Mouse (Mus musculus): Measurements from ENCODE around the gene Krtap4-6. TPM values are rescaled to one million over a fixed set of nuclear protein-coding genes. Genes with fewer than 3 reads are reported as not detected.
"Not testable (repeated sequence)": the region's sequence is repeated elsewhere in the genome, so short reads cannot be mapped to it uniquely, and the experiment has no call there.

Gene Krtap4-6
- not detected in 2 replicates for polyA plus RNA-seq (2015; fragmentation: Nextera tagmentation; extraction: Ambion mirVana)

DNA sequence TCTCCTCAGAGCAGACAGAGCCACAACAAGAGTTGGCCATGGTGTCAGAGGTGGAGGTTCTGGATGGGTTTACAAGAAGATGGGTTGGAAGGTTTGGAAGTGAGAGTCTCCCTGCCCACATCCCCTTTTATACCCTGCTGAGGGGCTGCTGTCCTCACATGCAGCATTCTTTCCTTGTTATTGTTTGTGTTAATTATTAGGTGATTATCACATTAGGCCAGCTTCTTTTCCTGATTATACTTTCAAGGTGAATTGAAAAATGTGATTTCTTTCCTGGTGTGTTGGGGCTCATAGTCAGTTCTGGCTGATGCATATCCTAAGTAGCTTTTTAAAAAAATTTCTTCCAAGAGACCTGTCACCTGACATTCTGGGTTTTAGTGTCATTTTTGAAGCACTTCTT lies at the start of gene Krtap4-6:
Krtap4-6 (minus strand) TSS at position 101 of the 400 bp plus-strand sequence.
- Histone ChIP-seq H3K4me3 (ENCODE audit: low read length) (no peak within 1 kb of the TSS), H3K4me1 (ENCODE audit: control insufficient read depth, insufficient read depth, low read depth, low read length) (no peaks in the 10 kb centered on the region), H3K9me3 (ENCODE audit: control insufficient read depth, low read length) (no peaks in the 10 kb centered on the region), H3K27me3 (replicated peaks; ENCODE audit: control insufficient read depth, insufficient read depth, low read length) (no peaks in the 10 kb centered on the region), H3K4me2 (ENCODE audit: low read length) (no peak within 1 kb of the TSS), H3K9ac (ENCODE audit: low read depth, low read length) (no peak within 1 kb of the TSS), H3K36me3 (ENCODE audit: control insufficient read depth, insufficient read depth, low read length) (no peaks in the 10 kb centered on the region), H3K27ac (ENCODE audit: low read depth, low read length) (no peak within 1 kb of the TSS)
- ATAC-seq: no peak

DNA sequence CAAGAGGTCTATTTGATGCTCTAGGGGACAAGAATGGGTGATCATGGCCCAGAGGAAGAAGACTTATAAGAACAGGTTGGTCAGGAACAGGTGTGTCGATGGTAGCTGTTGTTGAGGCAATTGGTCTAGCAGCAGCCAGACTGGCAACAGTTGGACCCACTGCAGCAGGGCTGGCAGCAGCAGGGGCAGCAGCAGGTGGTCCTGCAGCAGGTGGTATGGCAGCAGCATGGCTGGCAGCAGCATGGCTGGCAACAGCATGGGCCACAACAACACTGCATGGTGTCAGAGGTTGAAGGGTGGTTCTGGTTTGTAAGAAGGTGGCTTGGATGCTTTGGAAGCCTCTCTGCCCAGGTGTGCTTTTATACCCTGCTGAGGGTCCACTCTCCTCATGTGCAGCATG lies 24.7 kb upstream of the Krtap4-6 start, which contains the start of gene Gm14190:
Gm14190 (minus strand) TSS at position 278 of the 400 bp plus-strand sequence.
- H3K9me3 ChIP-seq (ENCODE audit: control insufficient read depth, low read length): no peaks in the 10 kb centered on the region
- WGBS: 100% methylated on average over 1 of the region's 1 CpGs
- H3K36me3 ChIP-seq (ENCODE audit: control insufficient read depth, insufficient read depth, low read length): no peaks in the 10 kb centered on the region
- H3K27ac ChIP-seq (ENCODE audit: low read depth, low read length): no peak within 1 kb of the TSS
- H3K4me1 ChIP-seq (ENCODE audit: control insufficient read depth, insufficient read depth, low read depth, low read length): no peaks in the 10 kb centered on the region
- H3K27me3 ChIP-seq (replicated peaks; ENCODE audit: control insufficient read depth, insufficient read depth, low read length): no peaks in the 10 kb centered on the region
- no peak within 1 kb of the TSS for H3K4me2 ChIP-seq (ENCODE audit: low read length)
- no peak within 1 kb of the TSS for H3K9ac ChIP-seq (ENCODE audit: low read depth, low read length)
- no peak within 1 kb of the TSS for H3K4me3 ChIP-seq (ENCODE audit: low read length)
- ATAC-seq: no peak

DNA sequence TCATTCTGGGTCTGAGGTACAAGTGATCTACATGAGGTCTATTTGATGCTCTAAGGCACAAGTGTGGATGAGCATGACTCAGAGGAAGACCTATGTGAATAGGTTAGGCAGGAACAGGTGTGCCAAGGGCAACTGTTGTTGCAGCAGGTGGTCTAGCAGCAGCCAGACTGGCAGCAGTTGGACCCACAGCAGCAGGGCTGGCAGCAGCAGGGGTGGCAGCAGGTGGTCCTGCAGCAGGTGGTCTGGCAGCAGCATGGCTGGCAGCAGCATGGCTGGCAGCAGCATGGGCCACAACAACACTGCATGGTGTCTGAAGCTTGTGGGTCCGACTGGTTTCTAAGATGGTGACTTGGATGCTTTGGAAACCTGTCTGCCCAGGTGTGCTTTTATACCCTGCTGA lies 19.5 kb upstream of the Krtap4-6 start:
- H3K4me1 ChIP-seq (ENCODE audit: control insufficient read depth, insufficient read depth, low read depth, low read length); H3K27ac ChIP-seq (ENCODE audit: low read depth, low read length); H3K4me3 ChIP-seq (ENCODE audit: low read length); H3K9ac ChIP-seq (ENCODE audit: low read depth, low read length); H3K4me2 ChIP-seq (ENCODE audit: low read length); H3K36me3 ChIP-seq (ENCODE audit: control insufficient read depth, insufficient read depth, low read length); H3K27me3 ChIP-seq (replicated peaks; ENCODE audit: control insufficient read depth, insufficient read depth, low read length); ATAC-seq; H3K9me3 ChIP-seq (ENCODE audit: control insufficient read depth, low read length): not testable (repeated sequence)
- 71% methylated on average over 1 of the region's 1 CpGs for WGBS

DNA sequence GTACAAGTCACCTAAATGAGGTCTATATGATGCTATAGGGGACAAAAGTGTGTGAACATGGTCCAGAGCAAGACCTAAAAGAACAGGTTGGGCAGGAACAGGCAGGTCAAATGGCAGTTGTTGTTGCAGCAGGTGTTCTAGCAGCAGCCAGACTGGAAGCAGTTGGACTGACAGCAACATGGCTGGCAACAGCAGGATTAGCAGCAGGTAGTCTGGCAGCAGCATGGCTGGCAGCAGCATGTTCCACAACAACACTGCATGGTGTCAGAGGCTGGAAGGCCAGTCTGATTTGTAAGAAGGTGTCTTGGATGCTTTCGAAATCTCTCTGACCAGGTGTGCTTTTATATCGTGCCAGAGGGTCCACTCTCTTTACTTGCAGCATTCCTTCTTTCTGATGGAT lies 17.7 kb upstream of the Krtap4-6 start:
- Histone ChIP-seq H3K9me3 (ENCODE audit: control insufficient read depth, low read length) (no peaks in the 10 kb centered on the region), H3K4me2 (ENCODE audit: low read length) (no peak overlapping the region), H3K4me3 (ENCODE audit: low read length) (no peak overlapping the region), H3K27ac (ENCODE audit: low read depth, low read length) (no peak overlapping the region), H3K27me3 (replicated peaks; ENCODE audit: control insufficient read depth, insufficient read depth, low read length) (no peaks in the 10 kb centered on the region), H3K4me1 (ENCODE audit: control insufficient read depth, insufficient read depth, low read depth, low read length) (no peaks in the 10 kb centered on the region), H3K36me3 (ENCODE audit: control insufficient read depth, insufficient read depth, low read length) (no peaks in the 10 kb centered on the region), H3K9ac (ENCODE audit: low read depth, low read length) (no peak overlapping the region)
- WGBS: 92% methylated on average over 2 of the region's 2 CpGs
- no peak for ATAC-seq

DNA sequence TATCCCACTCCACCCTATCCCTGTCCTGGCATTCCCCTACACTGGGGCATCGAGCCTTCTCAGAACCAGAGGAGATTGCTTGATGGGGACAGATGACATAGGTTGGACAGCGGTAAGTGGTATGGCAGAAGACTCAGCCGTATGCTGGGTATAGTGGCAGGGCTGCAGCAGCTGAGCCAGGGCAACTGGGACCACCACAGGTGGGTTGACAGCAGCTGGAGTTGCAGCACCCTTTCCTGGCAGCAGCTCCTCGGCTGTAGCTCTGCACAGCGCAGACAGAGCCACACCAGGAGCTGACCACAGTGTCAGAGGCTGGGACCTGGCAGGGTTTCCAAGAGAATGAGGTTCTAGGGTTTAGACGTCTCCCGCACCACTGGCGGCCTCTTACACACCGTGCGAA lies 3.0 kb downstream of the Krtap4-6 start:
- no peaks in the 10 kb centered on the region for H3K4me1 ChIP-seq (ENCODE audit: control insufficient read depth, insufficient read depth, low read depth, low read length)
- no peak overlapping the region for H3K4me3 ChIP-seq (ENCODE audit: low read length)
- H3K4me2 ChIP-seq (ENCODE audit: low read length): no peak overlapping the region
- 92% methylated on average over 10 of the region's 10 CpGs for WGBS
- H3K27me3 ChIP-seq (replicated peaks; ENCODE audit: control insufficient read depth, insufficient read depth, low read length): no peaks in the 10 kb centered on the region
- H3K9me3 ChIP-seq (ENCODE audit: control insufficient read depth, low read length): no peaks in the 10 kb centered on the region
- H3K36me3 ChIP-seq (ENCODE audit: control insufficient read depth, insufficient read depth, low read length): no peaks in the 10 kb centered on the region
- H3K9ac ChIP-seq (ENCODE audit: low read depth, low read length): no peak overlapping the region
- ATAC-seq: no peak
- H3K27ac ChIP-seq (ENCODE audit: low read depth, low read length): no peak overlapping the region

DNA sequence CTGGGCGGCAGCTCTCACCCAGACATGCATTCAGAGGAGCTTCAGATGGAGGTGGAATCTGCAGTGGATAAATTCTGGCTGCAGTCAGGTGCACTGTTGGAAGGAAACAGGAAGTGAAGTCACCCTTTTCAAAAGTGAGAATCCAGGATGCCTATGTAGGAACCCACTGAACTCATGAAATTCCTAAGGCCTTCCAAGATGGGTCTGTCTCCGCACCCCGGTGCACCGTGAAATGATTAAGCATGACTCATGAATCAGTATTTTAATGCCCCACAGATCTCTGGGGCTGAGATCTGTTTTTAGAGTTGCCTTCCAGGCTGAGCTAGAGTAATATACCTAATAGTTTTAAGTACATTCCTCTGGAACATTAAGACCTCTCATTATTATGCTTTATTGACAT lies 6.5 kb downstream of the Krtap4-6 start:
- Histone ChIP-seq H3K9ac (ENCODE audit: low read depth, low read length) (no peak overlapping the region), H3K4me1 (ENCODE audit: control insufficient read depth, insufficient read depth, low read depth, low read length) (no peaks in the 10 kb centered on the region), H3K27me3 (replicated peaks; ENCODE audit: control insufficient read depth, insufficient read depth, low read length) (no peaks in the 10 kb centered on the region), H3K4me3 (ENCODE audit: low read length) (no peak overlapping the region), H3K36me3 (ENCODE audit: control insufficient read depth, insufficient read depth, low read length) (no peaks in the 10 kb centered on the region), H3K27ac (ENCODE audit: low read depth, low read length) (no peak overlapping the region), H3K4me2 (ENCODE audit: low read length) (no peak overlapping the region), H3K9me3 (ENCODE audit: control insufficient read depth, low read length) (no peaks in the 10 kb centered on the region)
- ATAC-seq: no peak
- WGBS: 96% methylated on average over 4 of the region's 4 CpGs

DNA sequence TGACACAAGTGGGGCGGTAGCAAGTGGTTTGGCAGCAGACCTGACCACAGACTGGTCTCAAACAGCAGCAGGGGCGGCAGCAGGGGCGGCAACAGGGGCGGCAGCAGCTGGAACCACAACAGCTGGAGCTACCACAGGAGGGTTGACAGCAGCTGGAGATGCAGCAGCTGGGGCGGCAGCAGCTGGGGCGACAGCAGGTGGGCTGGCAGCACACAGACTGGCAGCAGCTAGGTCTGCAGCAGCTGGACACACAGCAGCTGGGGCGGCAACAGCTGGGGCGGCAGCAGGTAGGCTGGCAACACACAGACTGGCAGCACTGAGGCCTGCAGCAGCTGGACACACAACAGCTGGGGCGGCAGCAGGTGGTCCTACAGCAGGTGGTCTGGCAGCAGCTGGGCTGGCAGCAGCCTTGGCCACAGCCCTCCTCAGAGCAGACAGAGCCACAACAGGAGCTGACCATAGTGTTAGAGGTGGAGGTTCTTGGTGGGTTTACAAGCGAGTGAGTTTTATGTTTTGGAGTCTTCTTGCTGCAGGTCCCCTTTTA lies 7.2 kb downstream of the Krtap4-6 start, which contains the start of gene Gm11563:
Gm11563 (minus strand) TSS at position 494 of the 544 bp plus-strand sequence.
- 72% methylated on average over 10 of the region's 10 CpGs for WGBS
- not testable (repeated sequence) for H3K4me3 ChIP-seq (ENCODE audit: low read length); ATAC-seq; H3K9me3 ChIP-seq (ENCODE audit: control insufficient read depth, low read length); H3K9ac ChIP-seq (ENCODE audit: low read depth, low read length); H3K27ac ChIP-seq (ENCODE audit: low read depth, low read length); H3K4me2 ChIP-seq (ENCODE audit: low read length); H3K4me1 ChIP-seq (ENCODE audit: control insufficient read depth, insufficient read depth, low read depth, low read length); H3K36me3 ChIP-seq (ENCODE audit: control insufficient read depth, insufficient read depth, low read length); H3K27me3 ChIP-seq (replicated peaks; ENCODE audit: control insufficient read depth, insufficient read depth, low read length)

DNA sequence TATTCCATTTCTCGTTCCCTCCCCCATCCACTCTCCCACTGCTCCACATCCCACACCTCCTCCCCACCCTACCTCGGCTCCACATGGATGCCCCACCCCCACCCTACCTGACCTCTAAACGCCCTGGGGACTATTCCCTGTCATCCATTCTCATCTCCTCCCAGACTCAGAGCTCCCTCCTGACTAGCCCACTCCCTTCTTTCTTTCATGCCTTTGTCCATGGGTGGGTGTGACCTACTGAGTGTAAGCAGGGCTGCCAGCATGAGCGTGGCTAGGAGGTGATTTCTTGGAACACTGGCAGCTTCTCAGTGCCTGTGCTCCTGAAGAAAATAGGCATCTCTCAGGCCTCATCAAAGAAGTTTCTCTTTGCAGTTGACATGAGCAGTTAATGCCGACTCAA lies 8.7 kb downstream of the Krtap4-6 start:
- 46% methylated on average over 5 of the region's 5 CpGs for WGBS
- no peak overlapping the region for H3K4me2 ChIP-seq (ENCODE audit: low read length)
- H3K27ac ChIP-seq (ENCODE audit: low read depth, low read length): no peak overlapping the region
- no peak overlapping the region for H3K4me3 ChIP-seq (ENCODE audit: low read length)
- no peaks in the 10 kb centered on the region for H3K9me3 ChIP-seq (ENCODE audit: control insufficient read depth, low read length)
- H3K9ac ChIP-seq (ENCODE audit: low read depth, low read length): no peak overlapping the region
- ATAC-seq: no peak
- no peaks in the 10 kb centered on the region for H3K36me3 ChIP-seq (ENCODE audit: control insufficient read depth, insufficient read depth, low read length)
- H3K27me3 ChIP-seq (replicated peaks; ENCODE audit: control insufficient read depth, insufficient read depth, low read length): no peaks in the 10 kb centered on the region
- no peaks in the 10 kb centered on the region for H3K4me1 ChIP-seq (ENCODE audit: control insufficient read depth, insufficient read depth, low read depth, low read length)

DNA sequence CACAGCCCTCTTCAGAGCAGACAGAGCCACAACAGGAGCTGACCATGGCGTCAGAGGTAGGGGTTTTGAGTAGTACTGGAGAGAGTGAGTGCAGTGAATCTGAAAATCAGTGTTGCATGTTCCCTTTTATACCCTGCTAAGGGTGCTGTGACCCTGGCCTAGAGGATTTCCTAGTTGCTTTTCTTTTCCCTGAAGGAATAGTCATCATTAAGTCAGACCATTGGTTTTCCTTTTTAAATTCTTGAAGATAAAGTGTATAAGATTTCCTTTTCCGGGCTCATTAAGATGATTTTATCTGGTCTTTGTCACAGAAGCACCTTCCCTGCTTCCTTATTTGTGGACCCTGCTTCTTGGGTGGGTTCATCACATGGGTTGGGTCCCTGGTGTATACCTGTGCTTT lies 15.6 kb downstream of the Krtap4-6 start, which contains the start of gene Gm11555:
Gm11555 (minus strand) TSS at position 101 of the 400 bp plus-strand sequence.
- H3K4me2 ChIP-seq (ENCODE audit: low read length): no peak within 1 kb of the TSS
- no peak within 1 kb of the TSS for H3K4me3 ChIP-seq (ENCODE audit: low read length)
- no peaks in the 10 kb centered on the region for H3K27me3 ChIP-seq (replicated peaks; ENCODE audit: control insufficient read depth, insufficient read depth, low read length)
- H3K9ac ChIP-seq (ENCODE audit: low read depth, low read length): no peak within 1 kb of the TSS
- no peaks in the 10 kb centered on the region for H3K4me1 ChIP-seq (ENCODE audit: control insufficient read depth, insufficient read depth, low read depth, low read length)
- H3K9me3 ChIP-seq (ENCODE audit: control insufficient read depth, low read length): no peaks in the 10 kb centered on the region
- 77% methylated on average over 2 of the region's 2 CpGs for WGBS
- no peaks in the 10 kb centered on the region for H3K36me3 ChIP-seq (ENCODE audit: control insufficient read depth, insufficient read depth, low read length)
- no peak within 1 kb of the TSS for H3K27ac ChIP-seq (ENCODE audit: low read depth, low read length)
- ATAC-seq: no peak

DNA sequence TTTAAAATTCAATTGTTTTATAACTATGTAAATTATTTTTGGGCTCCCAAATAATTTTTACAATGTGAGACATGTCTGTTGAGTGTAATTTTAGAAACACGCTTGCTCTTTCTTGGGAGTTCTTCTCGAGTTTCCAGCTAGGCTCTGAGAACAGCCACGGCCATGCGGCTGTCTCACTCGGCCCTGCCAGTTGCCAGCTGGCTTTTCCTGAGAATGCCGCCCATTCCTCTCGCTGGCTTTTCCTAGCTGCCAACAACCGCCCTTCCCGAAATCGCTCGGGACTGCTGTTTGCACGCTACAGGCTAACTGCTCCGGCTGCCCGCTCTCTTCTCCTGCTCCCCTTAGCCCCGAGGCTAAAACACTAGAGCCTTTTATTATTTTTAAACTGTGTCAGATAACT lies 19.3 kb downstream of the Krtap4-6 start:
- Histone ChIP-seq H3K9me3 (ENCODE audit: control insufficient read depth, low read length) (no peaks in the 10 kb centered on the region), H3K4me3 (ENCODE audit: low read length) (no peak overlapping the region), H3K27ac (ENCODE audit: low read depth, low read length) (no peak overlapping the region), H3K36me3 (ENCODE audit: control insufficient read depth, insufficient read depth, low read length) (no peaks in the 10 kb centered on the region), H3K9ac (ENCODE audit: low read depth, low read length) (no peak overlapping the region), H3K4me2 (ENCODE audit: low read length) (no peak overlapping the region), H3K27me3 (replicated peaks; ENCODE audit: control insufficient read depth, insufficient read depth, low read length) (no peaks in the 10 kb centered on the region), H3K4me1 (ENCODE audit: control insufficient read depth, insufficient read depth, low read depth, low read length) (no peaks in the 10 kb centered on the region)
- no peak for ATAC-seq
- WGBS: 85% methylated on average over 15 of the region's 15 CpGs
